In the genomic region with DNA sequence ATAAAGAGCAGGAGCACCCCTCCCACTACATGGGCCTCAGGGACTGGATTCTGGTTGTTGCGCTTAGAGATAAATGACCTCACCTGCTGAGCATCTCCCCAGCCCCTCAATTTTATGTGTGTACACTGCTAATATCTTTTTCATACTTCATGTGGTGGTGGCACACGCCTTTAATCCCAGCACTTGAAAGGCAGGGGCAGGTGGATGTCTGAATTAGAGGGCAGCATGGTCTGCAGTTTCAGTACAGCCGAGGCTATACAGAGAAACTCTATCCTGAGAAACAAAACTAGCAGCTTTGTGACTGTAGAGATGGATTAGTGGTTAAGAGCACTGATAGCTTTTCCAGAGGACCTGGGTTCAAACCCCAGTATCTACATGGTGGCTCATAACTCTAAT, we compare ENCODE assay signal across 17 mouse cellular contexts.
"Had no signal": no experiment of that assay in that cellular context is flagged by ENCODE, and none has a peak within 500 bp of the region (broad histone marks: within the 10 kb centered on the region; RNA-seq: fewer than 3 reads in every experiment).

No protein-coding gene starts in this region.

- H3K27me3 ChIP-seq: intestine, embryonic 15.5 days; limb, embryonic 13.5 days; liver, embryonic 15.5 days; lung, embryonic 15.5 days; midbrain, embryonic 15.5 days; neural tube, embryonic 13.5 days had no signal

- H3K4me2 ChIP-seq: intestine, embryonic 15.5 days; limb, embryonic 13.5 days; liver, embryonic 15.5 days; lung, embryonic 15.5 days; midbrain, embryonic 15.5 days; neural tube, embryonic 13.5 days had no signal

- H3K27ac ChIP-seq: intestine, embryonic 15.5 days; limb, embryonic 13.5 days; liver, embryonic 15.5 days; lung, embryonic 15.5 days; macrophage; midbrain, embryonic 15.5 days; neural tube, embryonic 13.5 days had no signal

- H3K4me1 ChIP-seq: intestine, embryonic 15.5 days; limb, embryonic 13.5 days; lung, embryonic 15.5 days; midbrain, embryonic 15.5 days; neural tube, embryonic 13.5 days had no signal

- DNase-seq: kidney, adult 18-20 months; kidney, postnatal 25 days; layer of hippocampus, adult 9-11 months; layer of hippocampus, postnatal 36 days; lung, postnatal 14 days; retina, postnatal 1 day; right cerebral cortex, postnatal 4 days; spleen, adult 18-20 months; thymus, adult 18-20 months; thymus, postnatal 14 days had no signal

- H3K9me3 ChIP-seq: intestine, embryonic 15.5 days; limb, embryonic 13.5 days; liver, embryonic 15.5 days; lung, embryonic 15.5 days; midbrain, embryonic 15.5 days; neural tube, embryonic 13.5 days had no signal

- ATAC-seq: midbrain, embryonic 15.5 days had no signal

- H3K4me3 ChIP-seq: intestine, embryonic 15.5 days; limb, embryonic 13.5 days; liver, embryonic 15.5 days; lung, embryonic 15.5 days; midbrain, embryonic 15.5 days; neural tube, embryonic 13.5 days had no signal

- H3K9ac ChIP-seq: intestine, embryonic 15.5 days; limb, embryonic 13.5 days; liver, embryonic 15.5 days; lung, embryonic 15.5 days; midbrain, embryonic 15.5 days; neural tube, embryonic 13.5 days had no signal
